Mouse (Mus musculus) mature B cell (primary cell): Measurements from ENCODE around the gene Rgs10.

Source experiments
- in situ Hi-C: fragments of 300-500 bp; cut with MboI; formaldehyde crosslinking; loops from 2 replicates; pipeline ENCODE4 v1.14.3; 2019

Rgs10 gene

GRCm38 (mm10) chr7:128374156-128374555 lies 44.4 kb downstream of the Rgs10 start:
- in situ Hi-C loops, result loop anchor here (10.0 kb wide), 1 partner anchor 331 kb away; no protein-coding TSS in a partner anchor

DNA sequence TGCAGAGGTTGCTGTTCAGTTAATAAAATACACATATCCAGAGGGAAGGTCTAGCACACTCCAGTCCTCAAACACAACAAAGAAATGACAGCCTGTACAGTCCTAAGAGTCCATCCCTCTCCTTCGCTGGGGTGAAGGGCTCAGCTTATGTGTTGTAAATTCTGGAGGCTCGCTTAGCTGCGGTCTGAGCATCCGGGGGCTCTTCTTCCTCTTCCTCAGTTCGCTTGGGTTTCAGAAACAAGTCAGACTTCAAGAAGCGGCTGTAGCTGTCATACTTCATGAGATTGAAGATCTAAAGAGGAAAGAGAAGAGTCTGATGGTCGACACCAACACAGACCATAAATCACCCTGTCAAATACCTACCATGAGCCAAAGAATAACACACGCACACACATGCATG lies 44.8 kb downstream of the Rgs10 start:
- in situ Hi-C loops, result loop anchor here (10.0 kb wide), 1 partner anchor 331 kb away; no protein-coding TSS in a partner anchor

GRCm38 (mm10) chr7:128372331-128372730 lies 46.2 kb downstream of the Rgs10 start:
- in situ Hi-C loops, result loop anchor here (10.0 kb wide), 1 partner anchor 332 kb away; no protein-coding TSS in a partner anchor

- in situ Hi-C loops, result no loop called here
Observed at GRCm38 (mm10) chr7:128369366-128369765, 49.2 kb downstream of the Rgs10 start.

- in situ Hi-C loops, result no loop called here
Observed at GRCm38 (mm10) chr7:128368828-128369227, 49.7 kb downstream of the Rgs10 start.

GRCm38 (mm10) chr7:128366654-128367053 lies 51.9 kb downstream of the Rgs10 start:
- in situ Hi-C loops, result no loop called here

- in situ Hi-C loops, result no loop called here
Observed at GRCm38 (mm10) chr7:128365096-128365715, 53.4 kb downstream of the Rgs10 start.

DNA sequence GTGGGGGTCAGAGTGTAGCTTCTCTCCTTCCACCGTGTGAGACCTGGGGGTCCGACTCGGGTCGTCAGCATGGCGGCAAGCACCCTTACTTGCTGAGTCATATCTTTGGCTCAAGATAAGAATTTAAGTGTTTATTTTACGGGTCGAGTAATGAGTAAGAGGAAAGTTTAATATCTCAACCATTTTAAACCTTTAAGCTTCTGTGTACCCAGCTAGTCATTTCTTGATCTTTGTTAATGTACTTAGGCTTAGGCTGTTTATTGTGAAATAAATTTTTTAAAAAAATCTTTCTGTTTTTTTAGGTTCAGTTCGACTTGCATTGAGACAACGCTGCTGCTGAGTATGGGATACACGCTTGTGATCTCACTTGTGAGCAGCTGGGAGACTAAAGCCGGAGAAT lies 54.0 kb downstream of the Rgs10 start:
- in situ Hi-C loops, result no loop called here

DNA sequence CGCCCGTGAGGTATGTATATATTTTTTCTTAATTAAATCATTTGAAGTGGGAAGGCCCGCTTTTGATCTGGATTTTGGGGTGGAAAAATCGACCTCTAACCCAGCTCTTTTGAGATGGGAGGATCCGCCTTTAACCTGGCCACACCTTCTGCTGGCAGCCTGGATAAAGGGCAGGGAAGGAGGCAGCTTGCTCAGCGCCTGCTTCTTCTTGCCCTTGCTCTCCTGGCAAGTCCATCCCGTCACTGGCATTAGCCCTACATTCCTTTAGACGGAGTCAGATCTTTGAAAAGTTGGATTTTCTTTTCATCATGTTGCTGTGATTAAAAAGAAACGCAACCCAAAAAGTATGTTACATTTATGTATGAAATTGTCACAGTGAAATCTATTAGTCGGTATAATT lies 54.8 kb downstream of the Rgs10 start:
- in situ Hi-C loops, result no loop called here

DNA sequence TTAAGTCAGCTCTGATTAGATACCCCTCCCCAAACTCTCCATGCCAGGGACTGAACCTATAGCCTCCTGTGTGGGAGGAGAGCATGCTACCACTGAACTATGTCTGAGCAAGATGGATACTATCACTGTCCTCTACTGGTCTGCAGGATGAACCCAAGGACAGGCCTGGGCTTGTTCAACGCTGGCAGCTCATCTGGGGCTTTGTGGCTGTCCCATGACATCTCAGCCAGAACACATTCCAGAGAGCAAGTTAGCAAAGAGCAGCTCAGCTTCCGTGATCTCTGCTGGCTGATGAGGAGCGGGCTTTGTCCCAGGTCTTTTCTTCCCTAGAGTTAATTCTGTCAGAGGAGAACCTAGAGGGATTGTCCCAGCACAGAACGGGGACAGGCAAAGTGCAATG lies 55.6 kb downstream of the Rgs10 start:
- in situ Hi-C loops, result no loop called here

DNA sequence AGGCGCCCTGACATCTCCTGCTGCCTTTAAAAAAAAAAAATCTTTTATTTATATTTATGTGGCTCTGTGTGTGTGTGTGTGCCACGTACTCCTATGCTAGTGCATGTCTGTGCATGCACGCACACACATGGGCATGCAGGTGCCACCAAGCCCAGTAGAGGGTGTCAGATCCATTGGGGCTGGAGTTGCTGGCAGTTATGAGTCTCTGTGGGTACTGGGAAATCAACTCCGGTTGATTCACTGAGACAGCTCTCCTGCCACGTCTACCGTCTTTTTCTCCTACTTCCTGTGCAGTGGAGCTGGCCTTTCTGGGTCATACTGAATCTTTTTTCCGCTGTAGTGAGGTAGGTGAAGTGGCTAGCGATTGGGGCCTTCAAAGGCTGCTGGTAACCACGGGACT lies 58.8 kb downstream of the Rgs10 start:
- in situ Hi-C loops, result no loop called here

DNA sequence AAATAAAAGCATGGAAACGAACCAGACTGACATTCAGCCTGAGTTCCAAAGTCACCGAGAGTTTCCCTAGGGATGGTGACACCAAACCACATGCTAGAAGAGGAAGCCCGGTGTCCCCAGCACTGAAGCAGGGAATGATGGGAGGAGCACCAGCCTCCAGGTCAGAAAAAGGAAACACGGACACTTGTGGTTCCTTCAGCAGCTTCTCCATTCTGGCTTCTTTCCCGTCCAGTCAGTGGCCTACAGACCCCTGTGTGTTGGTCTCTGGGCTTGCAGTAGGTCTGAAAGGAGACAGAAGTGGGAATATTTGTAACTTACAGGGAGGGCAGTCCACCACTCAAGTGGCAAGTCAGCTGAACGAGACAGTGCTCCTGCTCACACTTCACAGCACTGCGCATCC lies 59.4 kb downstream of the Rgs10 start:
- in situ Hi-C loops, result no loop called here

GRCm38 (mm10) chr7:128358741-128359140 lies 59.8 kb downstream of the Rgs10 start:
- in situ Hi-C loops, result no loop called here

- in situ Hi-C loops, result no loop called here
Observed at GRCm38 (mm10) chr7:128356868-128357755, 61.4 kb downstream of the Rgs10 start.

DNA sequence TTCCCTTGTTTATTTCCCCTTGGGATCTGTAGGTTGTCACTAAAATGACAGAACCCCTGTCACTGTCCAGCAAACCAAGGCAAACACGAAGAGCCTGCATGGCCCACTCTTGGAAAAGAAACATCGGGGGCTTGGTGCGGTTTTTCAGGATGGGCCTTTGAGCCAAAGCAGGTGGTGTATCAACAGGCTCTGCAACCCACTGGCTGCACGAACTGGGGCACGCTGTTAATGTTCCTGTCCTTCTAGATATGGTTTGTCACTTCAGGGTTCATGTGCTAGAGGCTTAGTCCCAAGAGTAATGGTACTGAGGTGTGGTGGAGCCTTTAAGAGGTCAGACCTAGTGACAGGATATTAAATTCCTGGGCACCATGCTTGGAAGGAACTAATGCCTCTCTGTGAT lies 63.1 kb downstream of the Rgs10 start:
- in situ Hi-C loops, result no loop called here

DNA sequence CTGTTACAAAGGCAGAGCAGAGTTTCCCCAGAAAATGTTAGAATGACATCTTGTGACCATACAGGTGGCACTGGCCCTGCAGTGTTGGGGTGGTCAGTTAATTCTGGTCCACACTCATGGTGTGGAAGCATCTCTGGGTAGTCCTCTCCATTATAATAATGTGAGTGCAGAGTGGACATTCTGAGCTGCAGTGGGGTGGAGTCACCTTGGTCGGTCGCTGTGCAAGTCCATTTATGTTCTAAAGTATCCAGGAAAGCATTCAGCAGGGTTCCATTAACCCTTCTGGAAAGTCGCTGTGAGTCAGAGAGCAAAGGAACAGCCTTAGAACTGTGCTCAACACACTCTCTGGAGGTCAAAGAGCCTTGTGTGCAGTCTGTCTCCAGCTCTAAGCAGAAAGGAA lies 65.8 kb downstream of the Rgs10 start:
- in situ Hi-C loops, result no loop called here

GRCm38 (mm10) chr7:128351176-128351575 lies 67.4 kb downstream of the Rgs10 start:
- in situ Hi-C loops, result no loop called here

- in situ Hi-C loops, result no loop called here
Observed at GRCm38 (mm10) chr7:128350316-128350715, 68.2 kb downstream of the Rgs10 start.

DNA sequence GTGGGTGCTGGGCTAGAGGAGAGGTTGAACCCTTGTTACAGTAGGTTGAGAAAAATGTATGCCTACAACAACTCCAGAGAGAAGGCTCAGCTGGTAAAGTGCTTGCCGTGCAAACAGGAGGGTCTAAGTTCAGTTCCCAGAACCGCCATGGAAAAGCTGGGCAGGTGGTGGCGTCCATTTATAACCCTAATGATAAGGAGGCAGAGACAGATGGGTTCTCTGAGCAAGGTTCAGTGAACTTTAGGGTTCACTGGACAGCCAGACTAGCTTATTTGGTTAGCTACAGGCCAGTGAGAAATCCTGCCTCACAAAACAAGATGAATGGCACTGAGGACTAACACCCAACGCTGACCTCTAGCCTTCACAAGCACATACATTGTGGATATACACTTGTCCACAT lies 68.8 kb downstream of the Rgs10 start:
- in situ Hi-C loops, result no loop called here

GRCm38 (mm10) chr7:128348608-128349007 lies 70.0 kb downstream of the Rgs10 start:
- in situ Hi-C loops, result no loop called here

DNA sequence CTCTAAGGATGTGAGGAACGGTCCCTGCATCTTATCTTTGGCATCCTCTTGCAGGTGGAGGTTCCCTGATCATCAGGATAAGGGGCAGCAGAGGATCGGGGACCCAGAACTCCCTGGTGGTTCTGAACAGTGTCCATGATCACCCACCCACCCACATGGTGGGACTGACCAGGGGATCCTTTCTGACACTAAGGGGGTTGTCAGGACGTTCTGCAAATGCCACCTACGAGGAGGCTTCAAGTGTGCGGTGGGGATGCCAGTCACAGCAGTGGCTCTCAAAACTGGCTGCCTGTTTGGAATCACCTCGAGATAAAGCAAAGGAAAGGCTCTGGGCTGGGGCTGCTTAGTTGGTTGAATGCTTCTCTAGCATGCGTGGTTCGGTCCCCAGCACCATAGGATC lies 71.6 kb downstream of the Rgs10 start:
- in situ Hi-C loops, result no loop called here

- in situ Hi-C loops, result no loop called here
Observed at GRCm38 (mm10) chr7:128346522-128346921, 72.0 kb downstream of the Rgs10 start.

- in situ Hi-C loops, result no loop called here
Observed at GRCm38 (mm10) chr7:128345691-128346090, 72.9 kb downstream of the Rgs10 start.
